Mouse (Mus musculus): ENCODE data around the gene Mau2. TPM values are rescaled to one million over a fixed set of nuclear protein-coding genes. Genes with fewer than 3 reads are reported as not detected.
"Not testable (repeated sequence)": the region's sequence is repeated elsewhere in the genome, so short reads cannot be mapped to it uniquely, and the experiment has no call there.

Mau2 gene
- total and polyA plus RNA-seq, 2 experiments from 2014 or later, result 56.6 to 130 TPM

DNA sequence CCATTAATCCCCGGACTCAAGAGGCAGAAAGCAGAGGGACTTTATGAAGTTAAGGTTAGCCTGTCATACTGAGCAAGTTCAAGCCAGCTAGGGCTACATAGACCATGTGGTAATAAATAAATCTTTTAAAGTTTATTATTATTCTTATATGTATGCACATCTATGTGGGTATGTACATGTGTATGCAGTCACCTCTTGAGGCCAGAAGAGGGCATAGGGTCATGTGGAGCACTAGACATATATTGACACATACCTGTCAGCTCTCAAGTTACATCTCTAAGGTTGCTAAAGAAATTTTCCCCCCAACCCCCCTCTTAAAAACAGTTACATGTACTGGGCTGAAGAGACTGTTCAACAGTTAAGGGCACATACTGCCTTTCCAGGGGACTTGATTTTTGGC, 29.8 kb downstream of the Mau2 start:
- no peaks in the 10 kb centered on the region for H3K9me3 ChIP-seq (ENCODE audit: low read length)
- no peaks in the 10 kb centered on the region for H3K27me3 ChIP-seq (ENCODE audit: insufficient read depth, low read length)
- H3K4me3 ChIP-seq (ENCODE audit: low read depth, low read length), result no peak overlapping the region
- H3K4me2 ChIP-seq (ENCODE audit: low read depth, low read length, poor library complexity, severe bottlenecking), result no peak overlapping the region
- DNase-seq (ENCODE audit: low spot score) (no peak), ATAC-seq (ENCODE audit: low FRiP score) (peak; percentile 59; the same call in 1 of the 2 replicates)
- H3K4me1 ChIP-seq (ENCODE audit: insufficient read depth, low read length), result no peaks in the 10 kb centered on the region
- WGBS, result 78% methylated on average over 1 of the region's 1 CpGs
- H3K27ac ChIP-seq (ENCODE audit: low read depth, low read length), result no peak overlapping the region
- H3K9ac ChIP-seq (replicated peaks; ENCODE audit: low read length, poor library complexity, severe bottlenecking), result no peak overlapping the region
- H3K36me3 ChIP-seq (ENCODE audit: insufficient read depth, low read length), result peaks cover 11% of the 10 kb centered on the region
- TF ChIP-seq CTCF (IDR thresholded peaks at IDR 0.05), result no peak

DNA sequence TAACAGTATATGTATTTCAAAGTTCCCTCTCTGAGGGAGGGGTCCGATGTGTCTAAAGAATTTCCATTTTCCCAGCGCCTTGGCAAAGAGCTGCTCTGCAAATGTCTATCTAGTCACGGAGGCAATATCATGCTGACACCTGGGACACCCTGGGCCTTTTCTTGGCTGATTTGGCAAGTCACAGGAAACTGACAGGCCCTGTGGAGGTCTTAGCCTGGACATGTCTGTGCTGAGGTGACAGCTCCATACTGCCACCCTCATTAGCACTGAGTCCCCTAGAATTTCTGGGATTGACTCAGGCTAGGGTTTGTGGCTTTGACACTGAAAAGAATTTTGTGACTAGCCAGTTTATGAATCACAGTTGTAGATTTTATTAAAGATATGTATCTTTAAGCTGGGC, 30.2 kb downstream of the Mau2 start:
- H3K4me1 ChIP-seq (ENCODE audit: insufficient read depth, low read length), result no peaks in the 10 kb centered on the region
- H3K4me2 ChIP-seq (ENCODE audit: low read depth, low read length, poor library complexity, severe bottlenecking), result no peak overlapping the region
- H3K27me3 ChIP-seq (ENCODE audit: insufficient read depth, low read length), result no peaks in the 10 kb centered on the region
- H3K4me3 ChIP-seq (ENCODE audit: low read depth, low read length), result no peak overlapping the region
- no peaks in the 10 kb centered on the region for H3K9me3 ChIP-seq (ENCODE audit: low read length)
- no peak for TF ChIP-seq CTCF (IDR thresholded peaks at IDR 0.05)
- no peak overlapping the region for H3K9ac ChIP-seq (replicated peaks; ENCODE audit: low read length, poor library complexity, severe bottlenecking)
- no peak overlapping the region for H3K27ac ChIP-seq (ENCODE audit: low read depth, low read length)
- DNase-seq (ENCODE audit: low spot score), result no peak
- 0 out of 2 replicates have a peak, but pooled peaks have one; percentile 19 for ATAC-seq (ENCODE audit: low FRiP score)
- 81% methylated on average over 3 of the region's 3 CpGs for WGBS
- H3K36me3 ChIP-seq (ENCODE audit: insufficient read depth, low read length), result peaks cover 10% of the 10 kb centered on the region

DNA sequence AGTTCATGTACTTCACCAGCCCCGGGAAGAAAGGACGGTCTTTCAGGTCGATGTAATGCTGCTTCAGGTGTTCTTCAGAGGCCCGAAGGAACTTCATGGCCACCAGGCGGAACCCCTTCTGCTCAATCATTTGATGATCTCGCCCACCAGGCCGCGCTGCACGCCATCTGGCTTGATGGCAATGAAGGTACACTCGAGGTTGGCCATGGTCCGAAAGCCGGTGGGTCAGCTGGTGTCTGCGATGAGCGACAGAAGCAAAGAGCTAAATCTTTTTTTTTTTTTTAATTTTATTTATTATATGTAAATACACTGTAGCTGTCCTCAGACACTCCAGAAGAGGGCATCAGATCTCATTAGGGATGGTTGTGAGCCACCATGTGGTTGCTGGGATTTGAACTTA, 31.7 kb downstream of the Mau2 start:
- not testable (repeated sequence) for H3K27ac ChIP-seq (ENCODE audit: low read depth, low read length); H3K36me3 ChIP-seq (ENCODE audit: insufficient read depth, low read length); H3K4me1 ChIP-seq (ENCODE audit: insufficient read depth, low read length); DNase-seq (ENCODE audit: low spot score); H3K9ac ChIP-seq (replicated peaks; ENCODE audit: low read length, poor library complexity, severe bottlenecking); H3K9me3 ChIP-seq (ENCODE audit: low read length); H3K27me3 ChIP-seq (ENCODE audit: insufficient read depth, low read length); H3K4me2 ChIP-seq (ENCODE audit: low read depth, low read length, poor library complexity, severe bottlenecking); H3K4me3 ChIP-seq (ENCODE audit: low read depth, low read length); ATAC-seq (ENCODE audit: low FRiP score)
- WGBS, result 91% methylated on average over 14 of the region's 14 CpGs

DNA sequence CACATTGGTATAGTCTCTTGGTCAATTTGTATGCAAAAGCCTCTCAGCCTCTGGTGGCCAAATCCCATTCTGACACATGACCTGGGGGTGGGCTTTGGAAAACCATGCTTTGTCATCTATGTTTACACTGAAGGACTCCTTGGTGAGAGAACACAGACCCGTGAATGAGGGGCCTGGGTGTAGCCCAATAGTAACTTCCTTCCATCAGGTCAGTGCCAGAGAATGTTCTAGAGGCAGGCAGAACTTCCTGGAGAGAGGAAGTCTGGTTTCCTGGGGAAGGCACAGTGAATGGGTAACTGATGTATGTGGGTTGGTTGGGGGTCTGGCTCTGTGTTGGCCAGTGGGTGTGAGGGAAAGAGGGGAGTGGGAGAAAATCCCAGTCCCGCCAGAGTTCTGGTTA, 37.4 kb downstream of the Mau2 start:
- WGBS, result 47% methylated on average over 2 of the region's 2 CpGs
- H3K9me3 ChIP-seq (ENCODE audit: low read length), result no peaks in the 10 kb centered on the region
- H3K4me3 ChIP-seq (ENCODE audit: low read depth, low read length), result no peak overlapping the region
- no peaks in the 10 kb centered on the region for H3K4me1 ChIP-seq (ENCODE audit: insufficient read depth, low read length)
- H3K9ac ChIP-seq (replicated peaks; ENCODE audit: low read length, poor library complexity, severe bottlenecking), result no peak overlapping the region
- no peak for DNase-seq (ENCODE audit: low spot score)
- no peaks in the 10 kb centered on the region for H3K27me3 ChIP-seq (ENCODE audit: insufficient read depth, low read length)
- no peak for TF ChIP-seq CTCF (IDR thresholded peaks at IDR 0.05)
- H3K4me2 ChIP-seq (ENCODE audit: low read depth, low read length, poor library complexity, severe bottlenecking), result no peak overlapping the region
- ATAC-seq (ENCODE audit: low FRiP score), result no peak
- H3K36me3 ChIP-seq (ENCODE audit: insufficient read depth, low read length), result no peaks in the 10 kb centered on the region
- H3K27ac ChIP-seq (ENCODE audit: low read depth, low read length), result no peak overlapping the region

DNA sequence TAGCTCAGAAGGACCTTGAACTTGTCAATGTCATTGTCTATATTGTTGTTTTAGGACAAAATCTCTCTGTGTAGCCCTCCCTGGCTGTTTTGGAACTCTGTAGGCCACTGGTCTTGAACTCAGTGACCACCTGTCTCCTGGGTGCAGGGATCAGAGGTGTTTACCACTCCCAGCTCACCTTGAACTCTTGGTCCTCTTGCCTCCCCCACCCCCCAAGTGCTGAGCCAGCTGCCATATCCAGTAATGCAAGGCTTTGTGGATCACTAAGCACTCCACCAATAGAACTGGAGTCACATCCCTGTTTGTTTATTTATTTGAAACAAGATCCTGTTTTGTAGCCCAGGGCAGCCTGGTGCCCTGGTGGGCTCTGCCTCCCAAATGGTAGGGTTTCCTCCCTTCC, 38.2 kb downstream of the Mau2 start:
- no peak overlapping the region for H3K27ac ChIP-seq (ENCODE audit: low read depth, low read length)
- no peak for TF ChIP-seq CTCF (IDR thresholded peaks at IDR 0.05)
- ATAC-seq (ENCODE audit: low FRiP score) (no peak), DNase-seq (ENCODE audit: low spot score) (no peak)
- no peaks in the 10 kb centered on the region for H3K36me3 ChIP-seq (ENCODE audit: insufficient read depth, low read length)
- H3K4me3 ChIP-seq (ENCODE audit: low read depth, low read length), result no peak overlapping the region
- no peaks in the 10 kb centered on the region for H3K9me3 ChIP-seq (ENCODE audit: low read length)
- H3K27me3 ChIP-seq (ENCODE audit: insufficient read depth, low read length), result no peaks in the 10 kb centered on the region
- H3K9ac ChIP-seq (replicated peaks; ENCODE audit: low read length, poor library complexity, severe bottlenecking), result no peak overlapping the region
- H3K4me2 ChIP-seq (ENCODE audit: low read depth, low read length, poor library complexity, severe bottlenecking), result no peak overlapping the region
- no peaks in the 10 kb centered on the region for H3K4me1 ChIP-seq (ENCODE audit: insufficient read depth, low read length)

DNA sequence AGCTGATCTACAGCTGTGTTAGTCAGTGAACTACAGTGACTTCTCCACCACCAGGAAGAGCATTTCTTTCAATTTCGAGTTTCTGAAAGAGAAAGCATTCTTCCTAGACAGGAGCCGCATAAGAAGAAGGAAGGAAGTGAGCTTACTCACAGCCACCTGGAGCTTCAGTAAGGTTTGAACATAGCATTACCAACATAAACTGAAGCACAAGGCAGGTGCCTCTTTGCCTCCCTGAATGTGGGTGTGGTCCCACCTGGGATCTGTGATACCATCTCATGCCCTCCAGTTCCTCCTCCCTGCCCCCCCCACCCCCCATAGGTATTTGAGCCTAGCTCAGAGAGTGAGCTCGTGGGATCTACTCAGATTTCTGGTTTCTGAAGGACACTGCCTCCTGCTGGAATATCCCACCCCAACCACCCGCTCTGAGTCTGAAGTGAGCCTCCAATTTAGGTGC, 39.3 kb downstream of the Mau2 start:
- Histone ChIP-seq H3K4me3 (ENCODE audit: low read depth, low read length) (no peak overlapping the region), H3K9ac (replicated peaks; ENCODE audit: low read length, poor library complexity, severe bottlenecking) (no peak overlapping the region), H3K36me3 (ENCODE audit: insufficient read depth, low read length) (no peaks in the 10 kb centered on the region), H3K27ac (ENCODE audit: low read depth, low read length) (no peak overlapping the region), H3K27me3 (ENCODE audit: insufficient read depth, low read length) (no peaks in the 10 kb centered on the region), H3K9me3 (ENCODE audit: low read length) (no peaks in the 10 kb centered on the region), H3K4me2 (ENCODE audit: low read depth, low read length, poor library complexity, severe bottlenecking) (no peak overlapping the region), H3K4me1 (ENCODE audit: insufficient read depth, low read length) (no peaks in the 10 kb centered on the region)
- ATAC-seq (ENCODE audit: low FRiP score) (no peak), DNase-seq (ENCODE audit: low spot score) (no peak)
- WGBS, result 50% methylated on average over 4 of the region's 4 CpGs
- TF ChIP-seq CTCF (IDR thresholded peaks at IDR 0.05), result 0 out of 2 replicates have a peak, but pooled peaks have one; percentile 5

DNA sequence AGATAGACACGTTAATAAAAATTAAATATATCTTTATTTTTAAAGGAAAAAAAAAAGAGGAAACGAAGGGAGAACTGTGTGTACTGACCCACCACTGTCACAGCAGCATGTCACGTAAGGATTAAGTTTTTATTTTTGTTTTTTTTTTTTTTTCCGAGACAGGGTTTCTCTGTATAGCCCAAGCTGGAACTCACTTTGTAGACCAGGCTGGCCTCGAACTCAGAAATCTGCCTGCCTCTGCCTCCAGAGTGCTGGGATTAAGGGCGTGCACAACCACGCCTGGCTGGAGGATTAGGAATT, 40.7 kb downstream of the Mau2 start:
- not testable (repeated sequence) for H3K4me2 ChIP-seq (ENCODE audit: low read depth, low read length, poor library complexity, severe bottlenecking); H3K4me3 ChIP-seq (ENCODE audit: low read depth, low read length)

More for the DNA sequence above, 40.7 kb downstream of the Mau2 start:
- not testable (repeated sequence) for ATAC-seq (ENCODE audit: low FRiP score); DNase-seq (ENCODE audit: low spot score); H3K36me3 ChIP-seq (ENCODE audit: insufficient read depth, low read length); H3K9me3 ChIP-seq (ENCODE audit: low read length); H3K27ac ChIP-seq (ENCODE audit: low read depth, low read length); H3K9ac ChIP-seq (replicated peaks; ENCODE audit: low read length, poor library complexity, severe bottlenecking); H3K27me3 ChIP-seq (ENCODE audit: insufficient read depth, low read length); H3K4me1 ChIP-seq (ENCODE audit: insufficient read depth, low read length)
- WGBS, result 46% methylated on average over 7 of the region's 7 CpGs

Data from midbrain, postnatal 0 days (tissue).